Mouse (Mus musculus) c-Kit-positive CD71-positive TER-119-positive erythroid progenitor cells, embryonic 14.5 days (primary cell): ENCODE data around the gene Ptbp2.
A peak's percentile ranks its signal among the peaks of the same experiment; 100 is the strongest.

Experiments
- DNase-seq: peaks from one replicate; pipeline ENCODE4 v3.0.0-alpha.2; 2013; ENCODE audit warnings: low spot score

Ptbp2 gene

DNA sequence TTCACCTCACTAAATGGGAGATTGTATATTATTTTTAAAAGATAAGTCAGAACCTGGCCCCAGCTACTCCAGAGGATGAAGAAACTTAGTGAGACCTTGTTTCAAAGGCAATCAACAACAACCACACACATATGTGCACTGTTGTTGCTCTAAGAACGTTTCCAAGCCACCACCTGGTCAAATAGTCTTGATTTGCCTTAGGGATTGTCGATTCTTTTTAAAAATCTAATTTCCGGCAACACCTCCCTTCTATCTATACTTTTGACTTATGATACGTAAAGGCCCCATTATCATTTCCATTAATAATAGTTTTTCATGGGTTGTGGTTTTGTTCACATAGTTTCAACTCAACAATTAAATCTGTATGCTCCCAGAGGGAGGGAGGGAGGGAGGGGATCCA is at the start of gene Ptbp2:
Ptbp2 (minus strand) TSS at position 101 of the 400 bp plus-strand sequence.
- no peak for DNase-seq

DNA sequence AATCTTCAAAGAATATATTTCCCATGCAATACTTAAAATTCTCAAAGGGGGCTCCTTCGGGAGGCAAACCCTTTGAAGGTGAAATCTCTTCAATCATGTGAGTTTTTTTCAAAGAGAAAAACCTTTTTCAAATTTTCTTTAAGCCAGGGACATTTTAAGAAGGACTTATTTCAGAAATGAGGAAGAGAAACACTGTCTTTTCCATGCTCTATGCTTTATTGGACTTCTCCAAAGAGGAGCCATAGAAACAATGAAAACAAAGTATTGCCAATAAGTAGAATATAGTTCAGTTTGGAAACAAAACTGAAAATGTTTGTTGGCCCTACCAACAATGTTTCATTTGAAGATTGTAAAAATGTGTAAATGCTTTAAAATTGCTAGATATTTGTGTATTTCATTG is 30.4 kb upstream of the Ptbp2 start:
- no peak for DNase-seq

DNA sequence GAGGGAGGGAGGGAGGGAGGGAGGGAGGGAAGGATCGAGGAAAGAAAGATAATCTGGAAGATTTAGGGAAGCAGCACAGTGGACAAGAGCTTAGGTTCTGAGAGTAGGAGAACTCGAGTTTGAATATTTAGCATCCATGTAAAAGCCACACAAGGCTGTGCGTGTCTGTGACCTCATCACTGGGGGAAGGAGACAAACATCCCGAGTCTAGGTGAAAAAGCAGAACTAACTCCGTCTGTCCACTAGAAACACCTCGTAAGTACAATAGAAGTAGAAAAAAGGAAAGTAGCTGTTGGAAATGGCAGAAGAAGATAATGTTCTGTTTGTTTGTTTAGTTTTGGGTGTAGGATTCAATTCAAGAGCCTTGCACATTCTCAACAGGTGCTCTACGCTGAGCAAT is 21.9 kb upstream of the Ptbp2 start:
- no peak for DNase-seq

DNA sequence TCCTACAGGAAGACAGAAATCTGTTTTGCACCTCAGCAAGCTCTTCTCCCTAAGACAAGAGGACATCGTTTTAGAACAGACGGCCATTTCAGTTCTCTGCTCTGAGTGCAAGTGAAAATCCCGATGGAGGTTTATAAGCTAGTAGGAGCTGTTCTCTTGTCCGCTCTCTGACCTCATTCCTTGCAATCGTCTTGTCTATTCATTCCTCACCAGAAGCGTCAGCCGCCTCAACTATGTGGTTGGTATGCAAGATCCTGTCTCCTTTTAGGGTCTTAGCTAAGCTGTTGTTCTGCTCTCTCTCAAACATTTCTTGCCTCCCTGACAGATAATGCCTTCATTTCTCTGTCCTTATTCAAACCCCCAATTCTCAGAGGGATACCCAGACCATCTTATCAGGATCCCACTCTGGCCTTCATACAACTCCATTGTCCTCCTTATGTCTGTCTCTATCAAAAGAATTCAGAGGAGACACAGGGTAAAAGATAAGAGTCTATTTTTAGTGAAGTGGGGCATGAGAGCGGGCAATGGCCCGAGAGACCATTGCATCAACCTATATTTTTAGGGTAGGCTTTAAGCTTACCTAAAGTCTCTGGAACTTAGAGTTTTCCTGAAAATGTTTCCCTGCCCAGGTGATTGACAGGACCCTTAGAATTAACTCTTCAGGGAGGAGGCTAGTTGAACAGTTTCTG is 10.6 kb upstream of the Ptbp2 start:
- DNase-seq = no peak

DNA sequence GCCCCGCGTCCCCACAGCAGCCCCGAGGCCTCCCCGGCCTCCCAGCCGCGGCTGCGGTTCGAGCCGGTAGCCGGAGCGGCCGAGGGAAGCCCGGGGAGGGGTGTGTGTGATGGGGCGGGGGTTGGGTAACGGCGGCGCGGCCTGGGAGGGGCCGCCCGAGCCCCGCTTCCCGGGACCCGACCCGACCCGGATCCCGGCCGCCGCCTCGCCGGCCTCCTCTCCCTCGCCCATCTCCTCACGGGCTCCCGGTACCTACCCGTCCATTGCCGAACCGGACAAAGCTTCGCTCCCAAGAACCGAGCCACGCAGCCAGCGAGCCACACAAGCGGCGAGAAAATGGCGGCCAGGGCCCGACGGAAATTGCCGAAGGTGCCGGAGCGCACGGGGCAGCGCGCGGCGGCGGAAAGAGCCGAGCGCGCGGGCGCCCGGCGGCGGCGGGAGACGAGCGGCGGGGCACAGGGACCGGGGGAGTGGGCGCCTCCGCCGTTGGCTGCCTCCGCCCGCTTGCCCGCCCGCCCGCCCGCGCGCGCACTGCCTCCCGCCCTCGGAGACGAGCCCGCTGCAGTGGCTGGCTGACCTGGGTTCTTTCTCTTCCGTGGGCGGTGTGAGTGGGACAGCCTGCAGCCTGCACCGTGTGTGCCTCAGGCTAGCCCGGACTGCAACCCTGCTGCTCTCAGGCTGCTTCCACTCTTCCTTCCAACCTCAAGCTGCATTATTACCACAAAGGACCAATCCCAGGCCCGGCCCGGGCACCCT is 1.1 kb downstream of the Ptbp2 start:
- peak; percentile 66 for DNase-seq

DNA sequence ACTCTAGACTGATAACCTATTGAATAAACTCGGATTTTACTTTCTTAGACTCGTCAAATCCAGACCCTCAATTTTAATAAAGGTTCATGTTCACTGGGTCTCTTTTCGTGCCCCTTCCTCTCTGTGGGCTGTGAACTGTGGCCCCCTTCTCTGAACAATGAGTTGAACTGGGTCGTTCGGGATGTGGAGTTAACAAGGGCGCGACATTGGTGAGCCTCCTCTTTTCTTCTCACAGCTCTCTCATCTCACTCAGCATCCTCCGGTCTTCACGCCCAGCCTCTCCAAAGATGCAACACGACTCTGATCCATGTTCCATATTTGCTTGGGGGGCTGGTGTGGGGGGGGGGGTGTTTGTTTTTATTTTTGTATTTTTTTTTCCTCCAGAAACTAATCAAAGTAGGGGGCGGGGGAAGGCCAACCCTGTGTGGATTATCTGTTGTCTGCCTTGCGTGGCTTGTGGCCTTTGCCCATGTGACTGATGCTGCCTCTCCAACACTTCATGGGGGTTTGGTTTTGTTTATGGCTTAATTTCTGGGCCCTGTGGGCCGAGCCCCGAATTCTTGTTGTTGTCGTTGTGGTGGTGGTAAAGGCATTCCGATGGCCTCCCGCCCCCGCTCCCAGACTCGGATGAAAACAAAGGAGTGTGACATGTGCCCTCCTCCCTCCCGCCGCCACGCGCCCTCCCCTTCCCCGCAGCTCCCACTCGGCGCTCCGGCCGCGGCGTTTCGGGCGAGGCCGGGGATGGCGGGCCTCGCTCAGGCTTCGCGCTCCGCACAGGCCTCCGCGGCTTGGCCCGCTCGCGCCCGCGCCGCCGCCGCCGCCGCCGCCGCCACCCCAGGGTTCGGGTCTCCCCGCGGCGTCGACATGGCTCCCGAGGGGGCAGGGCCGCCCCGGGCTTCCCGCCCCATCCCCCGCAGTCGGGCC is 2.0 kb downstream of the Ptbp2 start:
- DNase-seq = peak; percentile 24

DNA sequence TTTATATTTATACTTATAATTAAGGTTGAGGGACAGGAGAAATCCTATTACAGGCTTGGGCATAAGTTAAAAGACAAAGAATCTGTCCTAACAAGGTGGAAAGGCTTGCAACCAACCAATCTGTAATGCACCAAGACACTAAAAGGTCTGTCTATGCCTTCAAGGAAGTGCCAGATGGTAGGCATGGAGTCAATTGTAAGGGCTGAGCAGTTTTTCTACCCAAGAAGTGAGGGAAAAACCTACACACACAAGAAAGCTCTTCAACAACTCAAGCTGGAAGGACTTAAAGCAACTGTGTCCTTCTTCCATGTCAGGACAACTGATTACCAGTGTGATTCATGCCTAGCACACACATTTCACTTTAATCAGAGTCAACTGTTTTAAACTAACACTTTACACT is 3.4 kb downstream of the Ptbp2 start:
- no peak for DNase-seq

DNA sequence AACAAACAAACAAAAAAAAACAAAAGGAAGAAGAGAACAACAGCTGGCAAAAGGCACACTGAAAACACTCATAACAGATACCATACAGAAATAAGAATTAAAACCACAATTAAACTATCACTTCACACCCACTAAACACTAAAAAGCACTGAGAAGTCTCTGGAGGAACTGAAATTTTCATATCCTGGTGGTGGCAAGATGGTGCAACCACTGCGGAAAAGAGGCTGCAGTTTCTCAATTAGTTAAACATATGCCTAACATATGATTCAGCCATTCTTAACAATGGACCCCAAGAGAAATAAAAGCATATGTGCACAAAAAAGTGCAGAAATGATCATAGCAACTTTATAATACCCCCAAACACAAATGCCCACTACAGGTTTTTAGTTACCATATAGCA is 5.0 kb downstream of the Ptbp2 start:
- DNase-seq = no peak

DNA sequence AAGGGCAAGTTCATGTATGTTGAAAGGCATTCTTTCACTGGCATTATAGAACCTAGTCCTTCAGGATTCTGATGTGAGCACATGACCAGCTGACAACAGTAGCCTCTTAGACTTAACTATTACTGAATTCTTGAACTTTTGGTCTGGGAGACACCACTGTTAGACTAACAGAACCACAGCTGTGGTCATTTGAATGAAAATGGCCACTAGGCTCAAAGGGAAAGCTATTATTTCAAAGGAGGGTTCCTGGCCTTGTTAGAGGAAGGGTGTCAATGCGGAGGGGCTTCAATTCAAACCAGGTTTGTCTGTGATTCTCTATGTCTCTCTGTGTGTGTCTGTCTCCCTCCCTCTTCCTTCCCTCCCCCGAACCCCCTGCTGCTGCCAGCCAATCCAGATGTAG is 5.8 kb downstream of the Ptbp2 start:
- DNase-seq = no peak

DNA sequence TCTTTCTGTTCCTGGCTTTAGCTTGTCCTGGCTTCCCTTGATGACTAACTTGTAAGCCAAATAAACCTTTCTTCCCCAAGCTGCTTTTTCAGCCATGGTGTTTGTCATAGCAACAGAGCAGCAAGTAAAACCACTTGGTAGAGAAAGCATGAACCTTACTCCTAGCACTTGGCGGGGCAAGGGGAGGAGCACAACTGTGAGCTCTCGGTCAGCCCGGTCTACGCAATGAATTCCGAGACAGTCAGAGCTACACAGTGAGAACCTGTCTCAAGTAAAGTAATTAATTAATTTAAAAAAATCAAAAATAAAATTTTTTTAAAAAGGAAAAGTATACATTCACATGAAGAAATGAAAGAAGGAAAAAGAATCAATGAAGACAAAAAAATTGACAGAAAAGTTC is 8.1 kb downstream of the Ptbp2 start:
- no peak for DNase-seq

DNA sequence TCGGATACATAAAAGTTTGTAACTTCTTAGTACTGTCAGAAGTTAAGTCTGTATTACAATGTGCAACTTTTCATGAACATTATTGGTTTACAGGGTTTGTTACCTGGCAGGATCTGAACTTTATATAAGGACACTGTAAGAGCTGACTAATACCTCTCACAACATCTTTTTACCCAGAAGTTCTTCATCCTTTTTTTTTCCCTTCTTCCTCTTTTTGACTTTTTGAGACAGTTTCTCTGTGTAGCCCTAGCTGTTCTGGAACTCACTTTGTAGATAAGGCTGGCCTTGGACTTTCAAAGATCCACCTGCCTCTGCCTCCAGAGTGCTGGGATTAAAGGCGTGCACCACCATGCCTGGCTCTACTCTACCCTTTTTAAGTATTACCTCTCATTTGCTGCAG is 11.5 kb downstream of the Ptbp2 start:
- DNase-seq = no peak

DNA sequence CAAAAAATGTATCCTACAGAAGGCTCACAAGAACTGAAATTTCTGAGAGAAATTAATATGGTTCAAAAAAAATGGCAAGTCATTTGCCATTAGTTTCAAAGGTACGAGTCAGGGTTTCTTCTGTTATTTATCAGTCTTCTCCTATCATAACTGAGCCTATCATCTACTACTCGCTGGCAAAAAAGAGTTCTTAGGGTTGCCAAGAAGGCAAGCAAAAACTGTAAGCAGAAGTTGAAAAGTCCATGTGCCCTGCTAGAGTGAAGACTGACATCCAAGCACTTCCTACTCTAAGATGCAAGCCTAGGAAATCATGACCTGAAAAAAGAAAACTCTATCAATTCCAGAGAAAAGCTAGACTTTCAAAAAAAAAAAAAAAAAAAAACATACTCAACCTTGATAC is 20.5 kb downstream of the Ptbp2 start:
- no peak for DNase-seq

DNA sequence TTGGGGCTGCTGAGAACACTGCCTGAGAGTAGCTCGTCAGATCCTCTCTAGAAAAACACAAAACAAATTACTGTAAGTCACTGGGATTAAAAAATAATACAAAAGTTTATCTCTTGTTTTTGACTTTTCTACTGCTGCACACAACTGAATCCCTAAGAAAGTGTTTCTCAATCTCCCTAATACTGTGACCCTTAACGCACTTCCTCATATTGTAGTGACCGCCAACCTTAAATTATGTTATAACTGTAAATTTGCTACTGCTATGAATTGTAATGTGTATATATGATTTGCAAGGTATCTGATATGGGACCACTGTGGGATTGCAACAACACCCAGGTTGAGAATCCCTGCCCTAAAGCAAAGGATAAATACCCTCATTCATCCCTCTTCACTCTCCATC is 22.5 kb downstream of the Ptbp2 start:
- DNase-seq = no peak

DNA sequence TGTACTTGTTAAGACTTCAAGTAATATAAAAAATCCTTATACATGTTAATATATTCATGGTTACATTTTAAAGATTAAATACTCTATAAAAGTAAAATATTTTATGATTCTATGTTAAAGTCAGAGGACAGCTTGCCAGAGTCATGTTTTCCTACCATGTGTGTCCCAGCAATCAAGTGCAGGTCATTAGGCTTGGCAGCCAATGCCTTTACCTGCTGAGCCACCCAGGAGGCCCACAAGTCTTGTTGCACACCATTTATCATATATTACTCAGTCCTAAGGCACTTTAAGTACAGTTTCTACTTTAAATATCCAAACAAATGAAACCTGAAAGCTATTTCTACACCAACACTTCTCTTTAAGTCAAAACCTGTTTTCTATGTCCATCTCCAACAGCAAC is 30.5 kb downstream of the Ptbp2 start:
- DNase-seq = no peak

DNA sequence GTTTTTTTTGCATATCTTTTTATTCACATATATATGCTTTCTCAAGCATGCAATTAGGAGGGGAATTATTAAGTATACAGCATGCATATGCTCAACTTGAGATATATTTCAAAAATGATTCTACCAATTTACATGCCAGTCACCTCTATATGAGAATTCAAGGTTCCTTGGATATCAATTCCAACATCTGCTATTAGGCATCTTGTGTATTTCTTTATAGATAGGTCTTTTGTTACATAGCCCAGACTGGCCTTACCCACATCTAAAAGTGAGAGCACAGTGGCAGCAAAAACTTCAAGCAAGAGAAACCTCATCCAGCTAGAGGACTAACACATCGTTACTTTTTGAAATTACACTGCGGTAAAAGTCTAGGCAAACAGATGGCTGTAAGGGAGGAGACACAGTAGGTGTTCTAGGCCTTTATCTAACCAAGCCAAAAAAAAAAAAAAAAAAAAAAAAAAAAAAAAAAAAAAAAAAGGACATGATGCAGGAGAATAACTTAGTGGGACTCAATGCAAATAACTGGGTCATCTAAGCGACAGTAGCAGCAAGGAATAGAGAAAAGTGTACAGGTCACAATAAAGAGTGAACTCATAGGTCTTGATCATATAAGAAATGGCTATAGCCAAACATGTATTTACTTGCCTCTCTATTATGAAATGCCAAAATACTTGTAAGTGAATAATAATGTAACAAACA is 34.6 kb downstream of the Ptbp2 start:
- no peak for DNase-seq

DNA sequence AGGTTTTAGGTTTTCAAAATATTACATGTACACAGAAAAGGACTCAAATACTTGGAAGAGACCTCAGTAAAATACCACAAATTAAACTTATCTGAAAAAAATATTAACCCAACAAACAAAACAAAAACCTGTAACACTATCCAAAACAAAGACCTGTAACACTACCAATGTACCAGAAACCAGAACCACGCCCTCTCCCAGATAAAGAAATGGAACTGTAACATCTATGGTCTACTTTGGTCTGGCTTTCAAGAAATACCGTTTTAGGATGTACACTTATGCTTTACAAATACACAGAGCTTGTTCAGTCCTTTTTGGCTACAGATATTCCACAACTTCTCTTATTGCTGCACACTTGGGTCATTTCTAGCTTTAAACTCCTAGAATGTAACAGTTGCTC is 35.1 kb downstream of the Ptbp2 start:
- no peak for DNase-seq

DNA sequence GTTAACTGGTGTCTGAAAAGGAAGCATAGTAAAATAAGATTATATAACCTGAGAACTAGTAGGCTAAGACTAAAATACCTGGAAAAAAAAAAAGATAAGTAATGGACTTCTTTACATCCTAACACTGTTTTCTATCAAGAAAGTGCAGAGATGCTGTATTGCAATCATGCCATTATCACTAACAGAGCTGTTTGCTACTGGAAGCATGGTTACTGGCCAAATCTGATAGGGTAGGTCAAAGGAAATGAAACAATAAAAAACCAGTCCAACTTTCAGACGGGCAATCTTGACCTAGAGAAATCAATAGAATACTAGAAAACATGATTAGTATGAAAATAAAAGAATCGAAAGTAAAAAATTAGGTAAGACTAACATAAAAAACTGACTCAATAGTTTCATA is 37.6 kb downstream of the Ptbp2 start:
- no peak for DNase-seq

DNA sequence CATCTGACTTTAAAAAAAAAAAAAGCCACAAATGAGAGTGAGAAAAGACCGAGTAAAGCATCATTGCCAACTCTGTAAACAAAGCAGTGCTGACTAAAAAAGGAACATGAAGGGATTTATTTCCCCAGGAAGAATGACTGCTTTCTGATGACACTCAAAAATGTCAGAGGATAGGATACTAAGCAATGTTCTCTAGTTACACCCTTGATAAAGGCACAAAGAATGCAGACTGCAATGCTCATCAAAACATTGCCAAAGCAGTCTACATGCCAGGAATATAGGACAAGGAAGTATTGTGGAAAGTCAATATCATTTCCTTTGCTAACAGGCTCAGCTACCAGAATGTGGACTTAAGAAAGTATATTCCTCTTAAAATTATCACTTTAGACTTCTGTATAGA is 38.5 kb downstream of the Ptbp2 start:
- no peak for DNase-seq

DNA sequence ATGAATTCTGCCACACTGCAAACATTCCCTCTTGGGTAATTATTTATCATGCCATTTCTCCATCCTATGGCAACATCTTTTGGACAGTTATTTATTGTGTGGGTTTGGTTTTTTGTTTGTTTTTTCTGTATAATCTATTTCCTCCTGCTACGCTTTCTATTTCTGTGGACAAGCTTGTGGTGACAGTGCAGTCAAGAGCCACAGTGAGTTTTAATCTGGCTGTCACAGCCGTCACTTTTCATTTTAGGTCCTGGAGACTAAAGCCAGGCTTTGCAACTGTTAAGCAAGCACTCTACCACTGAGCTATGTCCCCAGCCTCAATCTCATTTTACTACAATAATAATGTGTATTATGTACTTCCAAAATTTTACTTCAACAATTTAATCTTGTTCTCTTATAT is 54.4 kb downstream of the Ptbp2 start:
- DNase-seq = no peak

DNA sequence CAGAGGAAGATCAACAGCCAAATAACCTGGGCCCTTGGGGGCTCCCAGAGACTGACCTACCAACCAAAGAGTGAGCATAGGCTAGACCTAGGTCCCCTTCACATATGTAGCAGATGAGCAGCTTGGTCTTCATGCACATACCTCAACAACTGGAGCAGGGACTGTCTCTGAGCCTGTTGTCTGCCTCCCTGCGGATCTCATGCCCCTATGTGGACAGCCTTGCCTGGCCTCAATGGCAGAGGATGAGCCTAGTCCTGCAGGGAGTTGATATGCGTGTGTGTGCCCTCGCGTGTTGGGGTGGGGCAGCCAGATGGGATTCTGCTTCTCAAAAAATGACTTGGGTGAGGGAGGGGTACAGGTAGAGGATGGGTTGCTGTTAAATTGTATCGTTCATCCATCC is 72.2 kb downstream of the Ptbp2 start:
- DNase-seq = no peak

DNA sequence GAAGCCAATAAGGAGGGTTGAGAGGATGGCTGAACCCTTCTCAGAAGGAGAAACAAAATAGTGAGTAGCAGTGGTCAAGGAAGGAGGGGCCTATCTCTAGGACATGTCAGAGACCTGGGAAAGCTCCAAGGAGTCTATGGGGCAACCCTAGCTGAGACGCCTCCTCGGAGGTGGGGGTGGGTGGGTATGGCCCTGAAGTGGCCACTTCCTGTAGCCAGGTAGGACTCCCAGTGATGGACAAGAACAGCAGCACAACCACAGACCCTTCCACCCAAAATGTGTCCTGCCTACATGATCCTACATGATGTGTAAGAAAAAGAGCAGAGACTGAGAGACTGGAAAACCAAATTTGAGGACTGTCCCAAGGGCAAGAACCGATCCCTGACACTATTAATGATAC is 72.8 kb downstream of the Ptbp2 start:
- no peak for DNase-seq

DNA sequence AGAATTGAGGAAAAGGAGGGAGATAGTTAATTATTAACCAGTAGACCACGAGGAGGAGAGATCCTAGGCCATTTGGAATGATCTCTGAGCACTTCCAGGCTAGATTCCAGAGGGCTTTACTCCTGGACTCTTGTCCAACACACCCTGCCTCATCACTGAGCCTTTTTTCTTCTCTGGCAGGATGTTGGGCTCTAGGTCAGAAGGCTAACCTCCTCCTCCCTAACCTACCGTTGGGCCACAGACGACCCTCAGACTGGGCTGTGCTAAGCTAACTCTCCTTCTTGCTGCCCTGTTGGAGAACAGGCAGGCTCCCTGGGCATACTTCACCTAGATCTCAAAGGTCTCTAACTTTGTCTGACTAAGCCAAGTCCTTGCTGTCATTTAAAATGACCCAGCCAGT is 82.8 kb downstream of the Ptbp2 start:
- DNase-seq = no peak
